Mouse (Mus musculus) macrophage (primary cell): ENCODE results near the gene Ubxn6. TPM values are rescaled to one million over a fixed set of nuclear protein-coding genes. Genes with fewer than 3 reads are reported as not detected.
A peak's percentile ranks its signal among the peaks of the same experiment; 100 is the strongest.

Source experiments
- H3K27ac ChIP-seq: fragments of 350-480 bp; formaldehyde crosslinking; 2 replicates; pipeline ENCODE4 v1.9.0; 2021
- H3K36me3 ChIP-seq: fragments of 350-480 bp; formaldehyde crosslinking; 2 replicates; pipeline ENCODE4 v1.9.0; 2021; ENCODE audit errors: inconsistent target
- H3K4me3 ChIP-seq: fragments of 350-480 bp; formaldehyde crosslinking; 2 replicates; pipeline ENCODE4 v1.9.0; 2021; ENCODE audit errors: inconsistent target
- H3K79me2 ChIP-seq: fragments of 350-480 bp; formaldehyde crosslinking; 2 replicates; pipeline ENCODE4 v1.9.0; 2021; ENCODE audit errors: inconsistent target
- WGBS: methylation state at CpG from one replicate; pipeline ENCODE4 v1.1.7; 2026; ENCODE audit warnings: inconsistent platforms; ENCODE audit not compliant: missing documents; 5-methylcytosine and 5-hydroxymethylcytosine counted together
- polyA plus RNA-seq: library from polyadenylated mRNA; stranded (reverse); fragments of 250-400 nt; gene quantifications from 3 replicates; pipeline ENCODE4 v1.2.4, GENCODE M21; 2018; ENCODE audit warnings: inconsistent platforms

Ubxn6 gene
- polyA plus RNA-seq, 1 experiment from 2014 or later, result 74.4 TPM

DNA sequence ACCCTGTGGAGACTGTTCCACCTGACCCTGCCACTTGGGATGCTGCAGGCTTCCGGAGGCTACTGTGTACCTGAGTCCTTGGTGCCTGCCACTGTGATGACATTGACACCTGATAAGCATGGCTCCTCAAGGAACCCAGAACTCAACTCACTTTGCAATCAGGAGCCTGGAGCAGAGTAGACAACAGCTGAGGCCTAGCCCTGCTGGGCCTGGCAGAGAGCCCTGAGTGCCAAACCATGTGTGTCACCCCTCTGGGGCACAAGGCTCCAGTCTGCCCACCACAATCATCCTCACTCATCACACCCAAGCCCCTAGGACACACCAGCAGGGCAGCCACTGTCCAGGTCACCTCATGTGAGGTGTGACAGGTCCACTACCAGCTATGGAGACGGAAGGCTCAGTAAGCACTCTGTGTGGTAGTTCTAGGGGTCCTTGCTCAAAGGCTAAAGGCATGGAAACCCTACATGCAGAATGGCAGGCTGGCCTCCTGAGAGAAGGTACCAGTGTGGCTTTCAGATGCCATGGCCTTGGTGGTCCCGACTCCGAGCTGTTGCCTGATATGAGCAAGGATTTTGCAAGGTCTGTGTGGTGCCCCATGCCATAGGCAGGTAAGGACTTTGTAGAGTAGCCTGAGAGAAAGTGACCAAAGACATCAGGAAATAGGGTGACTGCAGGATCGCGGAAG is 54.3 kb downstream of the Ubxn6 start:
- Histone ChIP-seq H3K4me3 (no peak overlapping the region), H3K79me2 (peaks cover 87% of the 10 kb centered on the region), H3K27ac (peak overlapping the region; percentile 98), H3K36me3 (peaks cover 50% of the 10 kb centered on the region)
- 85% methylated on average over 6 of the region's 6 CpGs for WGBS

DNA sequence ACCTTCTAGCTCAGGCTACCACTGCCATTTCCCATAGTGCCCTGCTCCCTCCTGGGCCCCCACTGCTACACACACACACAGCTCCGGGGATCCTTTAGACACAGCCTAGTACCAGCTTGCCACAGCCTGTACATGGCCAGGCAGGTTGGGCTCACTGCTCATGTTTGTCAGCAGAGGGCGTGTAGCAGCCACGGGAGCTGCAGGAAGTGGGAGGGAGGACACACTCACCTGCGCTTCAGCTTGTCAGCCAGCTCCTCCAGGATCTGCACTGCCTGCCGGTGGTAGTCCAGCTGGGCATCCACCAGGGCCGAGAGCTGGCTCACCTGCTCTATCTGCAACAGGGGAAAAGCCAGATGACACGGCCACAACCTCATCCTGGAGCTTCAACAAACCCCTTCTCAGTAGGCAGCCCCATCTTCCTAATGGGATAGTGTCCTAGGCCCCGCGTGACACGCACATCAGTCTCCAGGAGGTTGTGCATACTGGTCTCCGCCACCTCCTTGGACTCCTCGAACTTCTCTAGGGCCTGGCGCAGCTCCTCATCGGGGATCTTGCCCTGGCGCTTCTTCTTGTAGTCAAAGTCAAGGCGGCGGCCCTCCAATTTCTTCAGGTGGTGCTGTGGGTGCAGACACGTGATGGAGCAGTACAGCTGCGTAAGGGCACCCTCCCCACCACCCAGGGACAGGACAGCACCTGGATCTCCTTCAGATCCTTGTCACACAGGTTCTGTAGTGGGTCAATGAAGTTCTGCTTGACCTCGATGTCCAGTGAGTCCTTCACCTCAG is 56.3 kb downstream of the Ubxn6 start:
- Histone ChIP-seq H3K36me3 (peaks cover 59% of the 10 kb centered on the region), H3K27ac (no peak overlapping the region), H3K4me3 (no peak overlapping the region), H3K79me2 (peaks cover 67% of the 10 kb centered on the region)
- 82% methylated on average over 17 of the region's 20 CpGs for WGBS

DNA sequence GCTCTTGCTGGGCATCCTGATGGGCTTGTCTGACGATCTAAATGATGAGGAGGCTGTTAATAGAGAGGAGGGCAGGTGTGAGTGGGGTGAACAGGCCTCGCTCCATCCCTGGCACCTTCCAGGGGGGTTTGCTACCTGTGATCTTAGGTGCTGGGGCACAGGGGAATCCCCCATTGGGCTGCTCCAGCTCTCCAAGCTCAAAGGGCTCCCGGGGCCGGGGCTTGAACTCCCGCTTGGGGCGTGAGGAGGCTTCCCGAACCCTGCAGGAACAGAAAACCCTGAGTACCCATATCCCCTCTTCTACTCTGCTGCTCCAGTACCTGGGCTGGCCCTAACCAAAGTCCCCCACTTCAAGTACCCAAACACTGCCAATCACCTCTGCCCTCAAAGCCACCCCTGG is 57.0 kb downstream of the Ubxn6 start:
- Histone ChIP-seq H3K27ac (no peak overlapping the region), H3K79me2 (peaks cover 60% of the 10 kb centered on the region), H3K4me3 (no peak overlapping the region), H3K36me3 (peaks cover 59% of the 10 kb centered on the region)
- WGBS, result 91% methylated on average over 7 of the region's 7 CpGs

Other genes with a start within 250 kb of the Ubxn6 start
- 3.7 to 8.0 TPM (median 5.0 TPM) in 3 replicates for gene Zfp119a, start 196.1 kb downstream of the Ubxn6 start, polyA plus RNA-seq
- gene Zfp959, start 182.9 kb downstream of the Ubxn6 start, polyA plus RNA-seq, result 5.9 to 12.3 TPM (median 6.4 TPM) in 3 replicates
- gene Zfp119b, start 125.5 kb downstream of the Ubxn6 start, polyA plus RNA-seq, result 4.5 to 7.3 TPM (median 5.6 TPM) in 3 replicates
- gene Ebi3, start 122.4 kb downstream of the Ubxn6 start, polyA plus RNA-seq, result 47.4 to 91.9 TPM (median 63.3 TPM) in 3 replicates
- gene Yju2, start 115.9 kb downstream of the Ubxn6 start, polyA plus RNA-seq, result 10.7 to 11.5 TPM (median 10.8 TPM) in 3 replicates
- not detected in 3 replicates for gene Shd, start 104.6 kb downstream of the Ubxn6 start, polyA plus RNA-seq
- not detected in 3 replicates for gene Fsd1, start 88.5 kb downstream of the Ubxn6 start, polyA plus RNA-seq
- gene Stap2, start 69.4 kb downstream of the Ubxn6 start, polyA plus RNA-seq, result 0.22 to 0.28 TPM in 2 of 3 replicates, not detected in the other
- 31.2 to 42.2 TPM (median 38.7 TPM) in 3 replicates for gene Mpnd, start 69.3 kb downstream of the Ubxn6 start, polyA plus RNA-seq
- 33.5 to 87.9 TPM (median 87.4 TPM) in 3 replicates for gene Sh3gl1, start 38.4 kb downstream of the Ubxn6 start, polyA plus RNA-seq
- 2.5 to 17.1 TPM (median 6.2 TPM) in 3 replicates for gene Chaf1a, start 34.6 kb downstream of the Ubxn6 start, polyA plus RNA-seq
- gene Hdgfl2, start 4.6 kb upstream of the Ubxn6 start, polyA plus RNA-seq, result 26.3 to 28.1 TPM (median 28.1 TPM) in 3 replicates
- not detected in 3 replicates for gene Plin4, start 34.8 kb upstream of the Ubxn6 start, polyA plus RNA-seq
- not detected in 3 replicates for gene Plin5, start 42.6 kb upstream of the Ubxn6 start, polyA plus RNA-seq
- gene Lrg1, start 47.0 kb upstream of the Ubxn6 start, polyA plus RNA-seq, result 0.26 TPM in 1 of 3 replicates, not detected in the others
- 3.0 to 7.1 TPM (median 4.4 TPM) in 3 replicates for gene Sema6b, start 65.3 kb upstream of the Ubxn6 start, polyA plus RNA-seq
- gene Tnfaip8l1, start 87.4 kb upstream of the Ubxn6 start, polyA plus RNA-seq, result 1.2 to 1.7 TPM (median 1.5 TPM) in 3 replicates
- gene Mydgf, start 108.9 kb upstream of the Ubxn6 start, polyA plus RNA-seq, result 33.8 to 65.3 TPM (median 50.0 TPM) in 3 replicates
- gene Dpp9, start 143.9 kb upstream of the Ubxn6 start, polyA plus RNA-seq, result 19.4 to 30.5 TPM (median 30.3 TPM) in 3 replicates
- gene Fem1a, start 181.8 kb upstream of the Ubxn6 start, polyA plus RNA-seq, result 6.6 to 13.3 TPM (median 10.2 TPM) in 3 replicates
- gene Ticam1, start 201.8 kb upstream of the Ubxn6 start, polyA plus RNA-seq, result 19.5 to 36.1 TPM (median 21.2 TPM) in 3 replicates
- gene Plin3, start 217.8 kb upstream of the Ubxn6 start, polyA plus RNA-seq, result 40.0 to 53.0 TPM (median 46.8 TPM) in 3 replicates
- not detected in 3 replicates for gene Arrdc5, start 225.3 kb upstream of the Ubxn6 start, polyA plus RNA-seq
- 2.3 to 57.4 TPM (median 13.6 TPM) in 3 replicates for gene Uhrf1, start 228.3 kb upstream of the Ubxn6 start, polyA plus RNA-seq